Mouse (Mus musculus): ENCODE measurements at regions not wholly inside any gene's neighbourhood (a gene's known extent, or its start where the extent isn't known, plus 50 kb on each side); places are given as distances from the start of the nearest gene placed in this dataset.
A peak's percentile ranks its signal among the peaks of the same experiment; 100 is the strongest.

DNA sequence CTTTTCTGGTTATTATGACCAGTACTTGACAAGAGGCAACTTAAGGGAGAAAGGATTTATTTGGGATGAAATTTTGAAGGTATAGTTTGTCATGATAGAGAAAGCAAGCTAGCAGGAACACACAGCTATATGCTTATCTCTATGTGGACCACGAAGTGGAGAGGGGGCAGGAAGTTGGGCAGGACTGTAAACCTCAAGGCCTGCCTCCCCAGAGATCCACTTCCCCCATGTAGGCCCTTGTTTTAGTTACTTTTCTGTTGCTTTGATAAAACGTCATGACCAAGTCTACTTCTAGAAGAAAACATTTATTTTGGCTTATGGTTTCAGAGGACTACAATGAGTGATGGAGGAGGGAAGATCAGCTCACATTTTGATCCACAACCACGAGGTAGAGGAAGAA, 90.3 kb upstream of the Id2 start:
- Histone ChIP-seq H3K9ac (ENCODE audit: insufficient read depth, low read depth) (no peak overlapping the region), H3K36me3 (replicated peaks in 1 of 2; ENCODE audit: control insufficient read depth in 1 of 2, insufficient read depth in 1 of 2, low read length in 1 of 2) (no peaks in the 10 kb centered on the region), H3K79me2 (replicated peaks; ENCODE audit: control insufficient read depth, extremely low read depth, insufficient read depth, poor library complexity, severe bottlenecking) (no peaks in the 10 kb centered on the region), H3K4me1 (ENCODE audit: control insufficient read depth in 1 of 2, insufficient read depth in 2 of 2) (peaks cover 26 to 54% of the 10 kb centered on the region in 2 experiments), H3K27ac (ENCODE audit: insufficient read depth, low read depth) (no peak overlapping the region), H3K9me3 (replicated peaks; ENCODE audit: low read length) (peaks cover 38% of the 10 kb centered on the region), H3K27me3 (replicated peaks) (peaks cover 1% of the 10 kb centered on the region), H3K4me2 (ENCODE audit: insufficient read depth, low read depth, poor library complexity, severe bottlenecking) (no peak overlapping the region), H3K4me3 (replicated peaks in 1 of 3; ENCODE audit: low read depth in 2 of 3, low read length in 2 of 3, poor library complexity in 1 of 3) (no peak overlapping the region)
- dilution Hi-C loops (cut with MboI; ENCODE audit: extremely low pct_ligation_motif_present, extremely low pct_unique_long_range_greater_than_20kb, low sequenced_read_pairs), result no loop called here
- in situ Hi-C loops (cut with MboI; ENCODE audit: low pct_ligation_motif_present, low pct_unique_long_range_greater_than_20kb, low sequenced_read_pairs), result no loop called here
- DNase-seq (ENCODE audit: extremely low read depth), result no peak
- no peak for TF ChIP-seq ZNF384 (IDR thresholded peaks at IDR 0.05; ENCODE audit: low read depth, low read length)
- no peak for TF ChIP-seq SIN3A (IDR thresholded peaks at IDR 0.05; ENCODE audit: low read length)
- TF ChIP-seq MXI1 (IDR thresholded peaks at IDR 0.05; ENCODE audit: low read depth, low read length), result no peak
- TF ChIP-seq ETS1 (conservative IDR thresholded peaks at IDR 0.05; ENCODE audit: low read depth, low read length), result no peak
- no peak for TF ChIP-seq RAD21 (IDR thresholded peaks at IDR 0.05; ENCODE audit: low read depth, low read length)
- TF ChIP-seq NRF1 (IDR thresholded peaks at IDR 0.05; ENCODE audit: low read depth, low read length), result no peak
- no peak for TF ChIP-seq TCF12 (IDR thresholded peaks at IDR 0.05; ENCODE audit: low read depth, low read length)
- TF ChIP-seq KAT2A (IDR thresholded peaks at IDR 0.05; ENCODE audit: insufficient replicate concordance, low read length), result no peak
- no peak for TF ChIP-seq SMC3 (IDR thresholded peaks at IDR 0.05; ENCODE audit: low read depth, low read length)
- TF ChIP-seq HCFC1 (IDR thresholded peaks at IDR 0.05; ENCODE audit: low read depth, low read length), result no peak
- no peak for TF ChIP-seq MAFK (IDR thresholded peaks at IDR 0.05; ENCODE audit: insufficient replicate concordance, low read length)
- no peak for TF ChIP-seq JUN (IDR thresholded peaks at IDR 0.05; ENCODE audit: insufficient read depth, low read depth, low read length)
- no peak for TF ChIP-seq JUND (conservative IDR thresholded peaks at IDR 0.05; ENCODE audit: low read depth, low read length)
- TF ChIP-seq POLR2AphosphoS2 (IDR thresholded peaks at IDR 0.05; ENCODE audit: low read depth, low read length), result no peak
- TF ChIP-seq CTCF (conservative IDR thresholded peaks at IDR 0.05 in 1 of 2, IDR thresholded peaks at IDR 0.05 in 1 of 2; ENCODE audit: low read depth in 2 of 2, low read length in 2 of 2), result no peak
- no peak for TF ChIP-seq RCOR1 (conservative IDR thresholded peaks at IDR 0.05; ENCODE audit: low read depth, low read length)
- TF ChIP-seq MYC (IDR thresholded peaks at IDR 0.05; ENCODE audit: low read depth, low read length), result no peak
- TF ChIP-seq GABPA (IDR thresholded peaks at IDR 0.05; ENCODE audit: insufficient replicate concordance, low read depth, low read length), result no peak
- TF ChIP-seq ZC3H11A (IDR thresholded peaks at IDR 0.05; ENCODE audit: low read depth, low read length), result no peak

- dilution Hi-C loops (cut with MboI; ENCODE audit: extremely low pct_ligation_motif_present, extremely low pct_unique_long_range_greater_than_20kb, low sequenced_read_pairs), result no loop called here
- no peaks in the 10 kb centered on the region for H3K36me3 ChIP-seq (replicated peaks in 1 of 2; ENCODE audit: control insufficient read depth in 1 of 2, insufficient read depth in 1 of 2, low read length in 1 of 2)
- TF ChIP-seq JUN (IDR thresholded peaks at IDR 0.05; ENCODE audit: insufficient read depth, low read depth, low read length), result no peak
- no peak for TF ChIP-seq ZMIZ1 (IDR thresholded peaks at IDR 0.05; ENCODE audit: low read depth, low read length)
- no peak for TF ChIP-seq PAX5 (IDR thresholded peaks at IDR 0.05; ENCODE audit: low read length)
- TF ChIP-seq HCFC1 (IDR thresholded peaks at IDR 0.05; ENCODE audit: low read depth, low read length), result no peak
- no peak for TF ChIP-seq SMC3 (IDR thresholded peaks at IDR 0.05; ENCODE audit: low read depth, low read length)
- no peak for TF ChIP-seq KAT2A (IDR thresholded peaks at IDR 0.05; ENCODE audit: insufficient replicate concordance, low read length)
- TF ChIP-seq MAFK (IDR thresholded peaks at IDR 0.05; ENCODE audit: insufficient replicate concordance, low read length), result 0 out of 2 replicates have a peak, but pooled peaks have one; percentile 32
- peak; percentile 40; the same call in 1 of the 2 replicates for TF ChIP-seq ETS1 (conservative IDR thresholded peaks at IDR 0.05; ENCODE audit: low read depth, low read length)
- TF ChIP-seq MEF2A (IDR thresholded peaks at IDR 0.05; ENCODE audit: borderline replicate concordance, low read depth, low read length), result peak; percentile 64
- TF ChIP-seq TCF12 (IDR thresholded peaks at IDR 0.05; ENCODE audit: low read depth, low read length), result peak; percentile 92
- no peak for TF ChIP-seq ELF1 (IDR thresholded peaks at IDR 0.05; ENCODE audit: low read depth, low read length)
- TF ChIP-seq JUND (conservative IDR thresholded peaks at IDR 0.05; ENCODE audit: low read depth, low read length), result no peak
- no peak for TF ChIP-seq RCOR1 (conservative IDR thresholded peaks at IDR 0.05; ENCODE audit: low read depth, low read length)
- TF ChIP-seq IRF4 (IDR thresholded peaks at IDR 0.05; ENCODE audit: low read depth, low read length), result peak; percentile 25; the same call in 1 of the 2 replicates
- 0 out of 2 replicates have a peak, but pooled peaks have one; percentile 16 for TF ChIP-seq CHD2 (IDR thresholded peaks at IDR 0.05; ENCODE audit: low read length)
- TF ChIP-seq EP300 (IDR thresholded peaks at IDR 0.05; ENCODE audit: low read length), result peak; percentile 75
- TF ChIP-seq BHLHE40 (IDR thresholded peaks at IDR 0.05; ENCODE audit: low read depth, low read length), result peak; percentile 37; the same call in 1 of the 2 replicates
- TF ChIP-seq TBP (conservative IDR thresholded peaks at IDR 0.05; ENCODE audit: low read depth, low read length), result no peak
- no peak; the same call in 1 of the 2 replicates for TF ChIP-seq RAD21 (IDR thresholded peaks at IDR 0.05; ENCODE audit: low read depth, low read length)
Observed at GRCm38 (mm10) chr12:25182680-25183079, 85.7 kb upstream of the Id2 start.

More at GRCm38 (mm10) chr12:25182680-25183079, 85.7 kb upstream of the Id2 start:
- Histone ChIP-seq H3K79me2 (replicated peaks; ENCODE audit: control insufficient read depth, extremely low read depth, insufficient read depth, poor library complexity, severe bottlenecking) (no peaks in the 10 kb centered on the region), H3K9me3 (replicated peaks; ENCODE audit: low read length) (peaks cover 44% of the 10 kb centered on the region), H3K27me3 (replicated peaks) (peaks cover 1% of the 10 kb centered on the region), H3K9ac (ENCODE audit: insufficient read depth, low read depth) (no peak overlapping the region), H3K4me1 (ENCODE audit: control insufficient read depth in 1 of 2, insufficient read depth in 2 of 2) (peaks cover 10 to 48% of the 10 kb centered on the region in 2 experiments), H3K4me2 (ENCODE audit: insufficient read depth, low read depth, poor library complexity, severe bottlenecking) (no peak overlapping the region), H3K4me3 (replicated peaks in 1 of 3; ENCODE audit: low read depth in 2 of 3, low read length in 2 of 3, poor library complexity in 1 of 3) (no peak overlapping the region), H3K27ac (ENCODE audit: insufficient read depth, low read depth) (peak overlapping the region; percentile 41; the same call in 1 of the 2 replicates)
- DNase-seq (ENCODE audit: extremely low read depth), result no peak
- in situ Hi-C loops (cut with MboI; ENCODE audit: low pct_ligation_motif_present, low pct_unique_long_range_greater_than_20kb, low sequenced_read_pairs), result no loop called here
